Mouse (Mus musculus): ENCODE results near the gene Pde1a. TPM values are rescaled to one million over a fixed set of nuclear protein-coding genes. Genes with fewer than 3 reads are reported as not detected.

The Pde1a gene
- 63.4 TPM for polyA plus RNA-seq (2014; fragmentation: Illumina TruSeq; extraction: RNeasy Lipid Tissue Mini Kit (QIAGEN cat#74804))

DNA sequence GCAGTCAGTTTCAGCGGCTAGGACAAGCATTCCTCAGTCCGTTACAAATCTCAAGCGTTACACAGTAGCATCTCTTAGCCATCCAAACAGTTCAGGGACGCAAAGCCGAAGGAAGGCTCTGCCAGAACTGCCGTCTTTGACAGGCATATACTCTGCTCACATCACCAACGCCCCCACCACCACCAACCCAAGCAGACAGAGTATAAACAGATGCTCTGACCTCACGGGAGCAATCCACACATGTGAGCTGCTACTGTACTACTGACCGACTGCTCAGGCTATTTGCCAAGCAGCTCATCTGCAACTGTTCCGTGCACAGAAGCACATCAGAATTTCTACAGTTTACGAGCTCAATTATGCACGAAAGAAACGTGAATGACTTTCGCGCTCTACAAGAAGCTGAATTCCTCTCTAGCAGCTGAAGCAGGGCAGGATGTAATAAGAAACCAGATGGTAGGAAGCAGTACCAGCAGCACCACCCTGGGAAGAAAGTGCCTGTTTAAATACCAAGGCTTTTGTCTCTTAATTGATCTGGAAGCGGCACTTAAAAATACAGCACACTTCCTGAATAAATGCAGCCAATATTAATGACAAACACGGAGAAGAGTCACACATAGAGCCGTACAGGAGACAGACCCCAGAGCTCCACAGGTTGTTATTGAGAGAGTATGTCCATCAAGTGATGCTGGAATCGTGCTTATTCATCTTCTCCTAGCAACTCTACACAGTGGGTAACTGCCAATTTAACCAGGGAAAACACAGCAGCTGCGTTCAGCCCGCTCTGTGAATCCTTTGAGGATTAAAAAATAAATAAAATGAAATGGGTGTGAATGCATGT is at the start of gene Pde1a:
Pde1a (minus strand) TSS at position 598 of the 838 bp plus-strand sequence.

Other genes starting within 250 kb of the Pde1a start
- gene Prdx6b, start 163.0 kb upstream of the Pde1a start, polyA plus RNA-seq (2014; fragmentation: Illumina TruSeq; extraction: RNeasy Lipid Tissue Mini Kit (QIAGEN cat#74804)) = not detected
- 374 TPM for gene Dnajc10, start 186.0 kb upstream of the Pde1a start, polyA plus RNA-seq (2014; fragmentation: Illumina TruSeq; extraction: RNeasy Lipid Tissue Mini Kit (QIAGEN cat#74804))

All from ovary, adult 10 weeks (tissue).